Mouse (Mus musculus) gastrocnemius, postnatal 25 days (tissue): ENCODE data around the gene Ebi3. TPM values are rescaled to one million over a fixed set of nuclear protein-coding genes. Genes with fewer than 3 reads are reported as not detected.
A peak's percentile ranks its signal among the peaks of the same experiment; 100 is the strongest.

Experiments
- DNase-seq: peaks from one replicate; pipeline ENCODE4 v3.0.0; 2022
- total RNA-seq, 2 experiments: library from RNA; stranded (reverse); gene quantifications; 1 replicate in 1 of 2; 2 replicates in 1 of 2; pipeline ENCODE4 v1.2.3; 2021

Gene Ebi3
- total RNA-seq, 2 experiments from 2014 or later, result 0.31 TPM; not detected in 1

DNA sequence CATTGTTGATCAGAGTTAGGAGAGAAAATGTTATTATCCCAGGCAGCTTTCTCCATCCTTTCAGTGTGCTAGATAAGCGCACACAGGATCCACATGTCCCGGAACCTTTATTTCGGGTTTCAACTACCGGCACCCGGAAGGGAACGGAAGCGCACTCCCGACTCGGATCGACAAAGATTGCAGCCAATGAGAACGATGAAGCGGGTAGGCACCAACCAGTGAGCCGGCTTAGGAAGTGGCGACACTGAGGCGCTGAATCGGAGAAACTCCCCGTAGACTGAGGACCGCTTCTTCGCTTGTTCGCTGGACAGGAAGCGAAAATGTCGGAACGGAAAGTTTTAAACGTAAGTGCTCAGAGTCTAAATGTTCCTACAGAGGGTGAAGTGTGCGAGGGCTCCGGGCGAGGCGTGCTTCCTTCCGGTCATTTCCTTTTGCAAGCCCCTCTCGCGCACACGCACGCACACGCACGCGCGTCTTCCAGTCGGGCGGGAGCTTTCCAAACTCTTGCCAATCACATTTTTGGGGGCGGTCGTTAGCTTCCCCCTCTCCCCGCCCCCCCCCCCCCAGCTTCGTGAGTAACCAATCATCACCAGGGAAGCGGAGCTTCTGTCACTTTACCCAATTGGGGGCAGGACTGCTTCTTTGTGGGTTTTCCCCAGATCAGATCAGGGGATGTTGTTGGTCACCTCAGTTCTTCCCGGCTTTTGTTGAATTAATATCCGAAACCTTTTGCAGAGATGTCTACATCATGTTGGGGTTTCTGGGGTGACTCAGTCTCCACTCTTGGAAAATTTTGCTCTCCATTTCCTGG, 6.7 kb downstream of the Ebi3 start, which contains the start of gene Yju2:
Gene Yju2, plus strand, starts transcription at position 182 of the 811 bp plus-strand sequence.
- DNase-seq, result peak; percentile 92

DNA sequence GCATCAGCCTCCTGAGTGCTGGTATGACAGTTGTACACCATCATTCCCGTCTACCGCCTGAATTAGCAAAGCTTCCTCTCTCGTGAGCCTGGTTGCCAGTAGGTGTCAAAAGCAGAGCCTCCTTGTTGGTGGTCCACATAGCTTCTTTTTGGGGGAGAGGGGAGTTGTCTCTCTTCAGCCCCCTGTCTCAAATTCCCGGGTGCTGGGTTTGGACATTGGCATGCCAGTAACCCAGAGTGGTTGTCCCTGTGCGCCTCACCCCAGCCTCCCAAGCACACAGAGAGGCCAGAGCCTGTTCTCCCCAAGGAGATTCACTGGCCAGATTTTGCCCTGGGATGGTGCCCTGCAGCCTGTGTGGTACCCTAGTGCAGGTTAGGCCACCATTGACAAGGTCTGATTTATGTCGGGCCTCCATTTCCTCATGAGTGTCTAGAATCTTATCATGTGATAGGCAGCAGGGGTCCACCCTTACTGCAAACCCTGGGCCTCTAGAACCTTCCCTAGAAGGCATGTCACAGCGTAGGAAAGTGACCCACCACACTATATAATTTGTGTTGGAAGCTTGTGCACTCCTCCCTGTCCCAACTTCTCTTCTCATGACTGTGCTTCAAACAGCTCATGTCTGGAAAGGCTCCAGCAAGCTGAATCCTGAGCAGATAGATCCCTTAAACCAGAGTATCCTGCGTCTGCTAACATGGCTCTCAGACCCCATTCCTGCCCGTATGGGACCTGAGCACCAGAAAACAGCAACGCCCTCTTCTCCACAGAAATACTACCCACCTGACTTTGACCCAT, 7.7 kb downstream of the Ebi3 start:
- no peak for DNase-seq

DNA sequence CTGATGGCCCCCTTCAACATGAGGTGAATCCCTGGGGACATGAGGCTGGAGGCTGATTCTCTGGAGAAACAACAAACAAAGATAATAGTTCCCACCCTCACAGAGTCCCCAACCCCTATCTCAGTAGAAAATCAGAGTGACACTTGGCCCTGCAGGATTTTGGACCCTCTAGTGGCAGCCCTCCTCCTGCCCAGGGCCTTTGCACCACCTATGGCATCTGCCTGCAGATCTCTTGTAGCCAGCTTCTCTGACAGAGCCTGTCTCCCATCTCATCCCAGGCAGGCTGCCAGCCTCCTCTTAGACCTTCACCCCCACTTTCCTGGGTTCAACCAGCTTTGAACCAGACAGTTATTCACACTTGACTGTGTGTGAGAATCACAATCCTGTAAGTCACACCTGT, 8.4 kb downstream of the Ebi3 start:
- DNase-seq, result no peak

DNA sequence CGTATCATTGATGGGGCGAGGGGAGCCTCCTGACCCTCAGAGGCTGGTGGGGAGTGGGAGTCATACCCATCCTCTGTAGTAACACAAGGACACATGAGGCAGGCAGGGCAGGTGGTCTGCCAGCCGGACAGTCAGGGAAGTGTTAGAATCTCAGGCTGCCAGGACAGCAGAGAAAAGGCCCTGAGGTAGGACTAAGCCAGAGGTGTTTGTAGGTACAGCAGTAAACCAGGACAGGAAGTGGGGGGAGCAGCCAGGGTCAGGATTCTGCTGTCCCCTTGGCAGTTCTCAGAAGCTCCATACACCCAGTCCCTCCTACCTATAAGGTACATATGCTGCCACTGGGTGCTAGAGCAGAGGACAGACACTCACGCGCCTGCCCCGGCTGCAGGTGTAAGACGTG, 9.2 kb downstream of the Ebi3 start:
- DNase-seq, result no peak

DNA sequence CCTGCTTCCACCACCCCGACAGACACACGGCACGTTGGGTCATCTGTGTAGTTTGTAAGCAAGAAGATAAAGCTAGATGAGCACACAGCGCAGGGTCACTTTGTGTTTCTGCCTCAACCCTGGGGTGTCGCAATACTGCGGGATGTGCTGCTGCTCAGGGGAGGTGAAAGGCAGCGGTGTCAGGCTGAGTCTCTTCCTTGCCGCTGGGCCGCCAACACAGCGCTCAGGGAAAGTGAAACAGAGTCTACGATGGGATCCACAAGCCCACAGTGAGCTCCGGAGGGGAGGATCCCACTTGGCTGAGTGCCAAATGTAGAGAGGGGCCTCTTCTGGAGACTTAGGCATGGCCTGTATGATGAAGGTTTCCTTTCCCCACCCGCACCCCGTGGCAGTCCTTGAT, 10.7 kb downstream of the Ebi3 start:
- no peak for DNase-seq

- no peak for DNase-seq
Observed at GRCm38 (mm10) chr17:55964496-55964895, 12.1 kb downstream of the Ebi3 start.

DNA sequence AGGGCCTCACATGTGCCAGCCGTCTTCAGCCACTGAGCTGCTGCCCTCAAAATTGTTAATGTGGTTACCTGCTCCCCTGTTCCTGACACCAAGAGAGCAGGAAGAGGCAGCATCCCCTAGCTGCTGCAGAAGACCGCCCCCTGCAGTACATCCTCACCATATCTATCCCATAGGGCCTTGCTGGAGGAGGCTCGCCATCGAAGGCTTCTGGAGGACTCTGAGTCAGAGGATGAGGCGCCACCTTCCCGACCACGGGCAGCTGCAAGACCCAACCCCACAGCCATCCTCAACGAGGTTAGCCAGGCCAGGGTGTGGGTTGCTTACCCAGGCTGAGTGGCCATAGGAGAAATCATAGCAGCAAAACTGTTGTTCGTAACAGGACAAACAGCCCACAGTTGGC, 12.6 kb downstream of the Ebi3 start:
- DNase-seq, result no peak

DNA sequence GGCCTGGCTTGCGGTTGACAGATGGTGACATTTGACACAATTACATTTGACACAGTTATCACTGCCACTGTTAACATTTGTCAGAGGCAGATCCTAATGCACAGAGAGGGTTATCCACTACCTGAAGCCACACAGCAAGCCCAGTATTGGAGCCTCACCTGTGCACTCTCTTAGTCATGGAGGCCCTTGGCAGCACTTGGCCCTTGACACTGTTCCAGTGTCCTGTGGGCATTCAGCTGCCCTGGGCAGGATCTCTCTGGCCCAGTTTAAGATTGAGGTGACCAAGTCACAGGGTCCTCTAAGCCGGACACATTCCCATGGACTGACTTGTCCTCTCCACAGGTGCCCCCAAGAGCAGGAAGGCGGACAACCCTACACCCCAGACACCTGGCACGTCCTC, 14.7 kb downstream of the Ebi3 start:
- no peak for DNase-seq

DNA sequence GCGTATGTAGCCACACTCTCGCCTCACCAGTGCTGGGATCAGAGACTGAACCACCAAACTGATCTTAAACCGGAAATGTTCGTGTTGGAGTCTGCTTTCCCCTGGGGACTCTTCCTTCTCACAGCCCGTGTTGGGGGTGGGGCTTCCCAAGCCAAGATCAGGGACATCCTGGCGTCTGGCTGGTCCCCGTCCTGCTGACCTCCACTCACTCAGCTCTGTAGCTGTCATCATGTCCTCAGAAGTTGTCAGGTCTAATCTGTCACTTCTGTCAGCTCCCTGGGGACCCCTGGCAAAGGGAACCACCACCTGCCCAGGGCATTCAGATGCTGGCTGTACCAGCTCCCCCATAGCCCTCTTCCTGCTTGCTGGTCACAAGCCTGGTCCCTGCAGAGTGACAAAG, 15.8 kb downstream of the Ebi3 start:
- DNase-seq, result no peak

- no peak for DNase-seq
Observed at GRCm38 (mm10) chr17:55969560-55969959, 17.1 kb downstream of the Ebi3 start.

DNA sequence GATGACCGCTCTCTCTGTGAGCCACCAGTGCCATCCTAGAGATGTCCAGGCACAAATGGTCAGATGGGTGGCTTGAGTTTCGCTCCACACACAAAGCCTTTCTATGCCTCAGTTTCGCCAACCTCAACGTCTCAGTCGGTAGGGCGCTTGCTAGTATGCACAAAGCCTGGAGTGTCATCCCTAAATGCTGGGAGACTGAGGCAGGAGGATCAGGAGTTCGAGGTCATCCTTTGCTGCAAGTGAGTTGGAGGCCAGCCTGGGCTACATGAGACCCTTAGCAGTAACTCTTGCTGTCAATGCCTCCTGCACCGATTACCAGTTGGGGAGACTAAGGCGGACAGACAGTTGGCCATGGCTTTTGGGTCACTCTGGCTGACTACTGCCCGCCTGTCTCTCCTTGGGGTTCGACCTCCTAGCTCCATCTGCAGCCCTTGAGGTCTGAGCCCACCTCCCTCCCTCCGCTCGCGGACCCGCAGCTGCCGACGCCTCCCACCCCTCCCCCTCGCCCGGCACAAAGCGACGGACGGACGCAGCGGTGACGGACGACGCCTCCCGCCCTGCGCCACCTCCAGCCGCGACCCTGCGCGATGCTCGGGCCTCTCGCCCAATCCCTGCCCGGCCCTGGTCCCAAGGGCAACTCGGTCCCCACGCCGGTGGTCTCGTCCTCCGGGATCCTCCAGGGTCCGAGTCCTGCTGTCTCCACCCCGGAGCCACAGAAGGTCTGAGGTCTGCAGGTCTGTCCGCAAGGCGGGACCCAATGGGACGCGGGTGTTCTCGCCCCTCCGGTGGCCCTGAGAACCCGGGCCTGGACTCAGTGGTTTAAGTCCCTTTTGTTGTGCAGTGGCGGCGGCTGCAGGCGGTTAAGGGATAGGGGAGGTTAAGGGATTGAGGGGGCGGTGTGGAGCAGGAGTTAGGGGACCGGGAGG, 17.8 kb downstream of the Ebi3 start, which contains the start of gene Shd:
Gene Shd, plus strand, starts transcription at position 502 of the 926 bp plus-strand sequence.
- no peak for DNase-seq

DNA sequence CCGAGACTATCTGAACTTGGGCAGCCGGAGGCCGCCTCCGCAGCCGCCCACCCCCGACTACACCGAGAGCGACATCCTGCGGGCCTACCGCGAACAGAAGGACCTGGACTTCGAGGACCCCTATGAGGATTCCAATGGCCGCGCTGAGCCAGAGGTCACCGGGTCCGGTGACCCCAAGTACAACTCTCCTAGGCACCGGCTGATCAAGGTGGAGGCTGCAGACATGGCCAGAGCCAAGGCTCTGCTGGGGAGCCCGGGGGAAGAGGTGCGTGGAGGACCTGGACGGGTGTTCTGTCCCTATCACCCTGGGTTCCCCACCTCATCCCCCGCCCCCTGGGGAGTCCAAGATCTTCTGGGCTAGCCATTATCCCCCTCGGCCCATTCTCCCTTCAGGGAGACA, 19.0 kb downstream of the Ebi3 start:
- DNase-seq, result no peak

GRCm38 (mm10) chr17:55976255-55976862, 23.9 kb downstream of the Ebi3 start:
- peak; percentile 58 for DNase-seq

- DNase-seq, result no peak
Observed at GRCm38 (mm10) chr17:55977301-55977700, 24.9 kb downstream of the Ebi3 start.

DNA sequence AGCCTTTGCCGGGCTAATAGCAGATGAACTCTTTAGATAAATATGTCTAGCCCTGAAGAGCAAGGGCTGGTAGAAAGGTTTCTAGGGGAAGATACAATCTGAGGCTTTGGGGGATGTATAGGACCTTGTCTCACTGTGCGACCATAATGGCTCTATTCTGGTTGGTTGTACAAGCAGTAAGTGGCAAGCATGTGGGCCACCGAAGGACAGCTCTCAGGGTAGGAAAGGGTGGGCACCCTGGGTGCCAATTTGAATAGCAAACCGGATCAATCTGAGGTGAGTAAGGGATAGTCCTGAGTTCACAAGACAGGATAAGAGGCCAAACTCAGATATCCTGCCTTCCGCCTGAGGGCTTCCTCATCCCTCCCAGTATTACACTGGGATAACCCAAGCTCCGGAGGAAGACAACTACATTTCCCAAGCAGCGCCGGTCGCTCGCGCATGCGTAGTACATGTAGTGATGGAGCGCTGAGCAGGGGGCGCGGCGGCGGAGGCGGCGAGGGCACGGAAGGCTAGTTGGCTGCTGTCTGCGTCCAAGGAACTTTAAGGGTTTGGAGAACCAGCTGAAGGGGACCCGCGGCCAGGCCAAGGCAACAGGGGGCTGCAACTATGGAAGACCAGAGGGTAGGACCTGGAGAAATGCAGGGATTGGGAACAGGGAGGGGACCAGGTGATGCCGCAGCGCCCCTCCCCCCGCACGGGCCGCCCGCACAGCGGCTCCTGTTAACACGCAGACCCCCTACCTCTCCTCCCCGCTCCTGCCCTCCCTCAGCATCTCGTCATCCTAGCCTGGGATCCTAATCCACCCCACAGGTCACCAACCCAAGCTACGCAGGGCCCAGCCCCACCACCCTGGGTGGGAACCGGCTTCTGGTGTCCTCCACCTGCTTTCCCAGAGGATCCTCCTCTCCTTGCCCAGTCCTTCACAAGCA, 33.9 kb downstream of the Ebi3 start, which contains the start of gene Fsd1:
Gene Fsd1, plus strand, starts transcription at position 480 of the 932 bp plus-strand sequence.
- no peak for DNase-seq

GRCm38 (mm10) chr17:55990278-55990898, 37.9 kb downstream of the Ebi3 start:
- DNase-seq, result no peak

- no peak for DNase-seq
Observed at GRCm38 (mm10) chr17:55996007-55996406, 43.6 kb downstream of the Ebi3 start.

DNA sequence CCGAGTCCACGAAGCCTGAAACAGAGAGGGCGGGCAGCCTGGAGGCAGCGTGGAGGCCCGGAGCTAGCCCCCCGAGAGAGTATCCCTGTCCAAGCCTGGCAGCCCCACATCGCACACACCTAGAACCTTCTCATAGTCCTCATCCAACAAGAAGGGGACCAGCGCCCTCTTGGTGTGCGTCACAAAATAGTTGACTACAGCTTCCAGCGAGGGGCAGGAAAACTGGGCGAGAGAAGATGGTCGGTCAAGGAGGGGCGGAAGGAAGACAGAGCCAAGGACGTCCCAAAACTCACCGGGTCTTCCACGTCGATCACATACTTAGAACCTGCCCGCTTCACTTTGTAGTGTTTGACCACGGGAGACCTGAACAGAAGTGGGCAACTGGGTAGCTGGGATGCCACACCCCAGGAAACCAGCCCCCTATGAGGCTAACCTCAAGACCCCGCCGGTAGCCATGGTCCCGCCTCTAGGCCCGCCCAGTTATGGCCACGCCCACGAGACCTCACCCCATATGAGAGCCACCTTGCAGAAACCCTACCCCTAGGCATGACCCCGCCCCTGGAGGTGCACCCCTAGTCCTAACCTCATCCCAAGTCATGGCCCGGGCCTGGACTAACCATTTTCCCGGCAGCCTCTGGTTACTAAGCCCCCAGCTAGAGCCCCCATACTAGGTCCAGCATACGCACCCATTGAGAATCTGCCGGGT, 47.5 kb downstream of the Ebi3 start:
- no peak for DNase-seq

GRCm38 (mm10) chr17:56003000-56003399, 50.6 kb downstream of the Ebi3 start:
- no peak for DNase-seq
